Comparison of ENCODE assay signal across 8 mouse cellular contexts in genomic region chr7:45521728-45522184, GRCm38 (mm10). TPM values are rescaled to one million over a fixed set of nuclear protein-coding genes. Genes with fewer than 3 reads are reported as not detected.
DNase-seq lines count a peak whose midpoint lies in the region; ATAC-seq and TF ChIP-seq lines count a peak whose summit lies in the region.

No protein-coding gene starts in this region.

- WGBS in hindbrain, embryonic 11.5 days = under 1% methylated on average over 28 of the region's 28 CpGs
- under 1% methylated on average over 28 of the region's 28 CpGs for WGBS in lung, postnatal 0 days

- in situ Hi-C loops in ES-E14 (cut with MboI; ENCODE audit: low sequenced_read_pairs in 2 of 2, unreplicated experiment in 2 of 2) = no loop called here

- ATAC-seq in hindbrain, embryonic 11.5 days (ENCODE audit: low FRiP score) = peak; percentile 73
- peak; percentile 52 for ATAC-seq in lung, postnatal 0 days

- peak; percentile 49 for TF ChIP-seq CTCF in lung, postnatal 0 days (IDR thresholded peaks at IDR 0.05)

- H3K9ac ChIP-seq in ES-E14 (ENCODE audit: insufficient read depth, low read depth, low read length, poor library complexity, severe bottlenecking) = peak overlapping the region; percentile 79
- peak overlapping the region; percentile 60 for H3K9ac ChIP-seq in hindbrain, embryonic 11.5 days (ENCODE audit: low read depth, low read length)
- 0 out of 2 replicates have a peak overlapping the region, but pooled peaks have one; percentile 41 for H3K9ac ChIP-seq in lung, postnatal 0 days (replicated peaks; ENCODE audit: low read depth)

- H3K36me3 ChIP-seq in ES-E14 (ENCODE audit: control insufficient read depth, insufficient read depth, low read length, poor library complexity, severe bottlenecking) = peaks cover 20% of the 10 kb centered on the region
- H3K36me3 ChIP-seq in hindbrain, embryonic 11.5 days (ENCODE audit: control insufficient read depth, insufficient read depth, low read length) = no peaks in the 10 kb centered on the region
- peaks cover 5% of the 10 kb centered on the region; the same call in 1 of the 2 replicates for H3K36me3 ChIP-seq in lung, postnatal 0 days (ENCODE audit: insufficient read depth, low read length)

- peaks cover 2 to 29% of the 10 kb centered on the region in 2 experiments; a peak in 2 of 4 replicates for H3K4me1 ChIP-seq in ES-E14 (ENCODE audit: control insufficient read depth in 2 of 2, insufficient read depth in 2 of 2, low read length in 2 of 2, poor library complexity in 1 of 2)
- no peaks in the 10 kb centered on the region; the same call in 1 of the 2 replicates for H3K4me1 ChIP-seq in hindbrain, embryonic 11.5 days (replicated peaks; ENCODE audit: control insufficient read depth, insufficient read depth, low read length)
- peaks cover 9% of the 10 kb centered on the region for H3K4me1 ChIP-seq in lung, postnatal 0 days (ENCODE audit: insufficient read depth, low read depth, low read length)

- H3K27me3 ChIP-seq in hindbrain, embryonic 11.5 days (ENCODE audit: control insufficient read depth, insufficient read depth, low read length) = no peaks in the 10 kb centered on the region
- no peaks in the 10 kb centered on the region for H3K27me3 ChIP-seq in lung, postnatal 0 days (replicated peaks; ENCODE audit: insufficient read depth, low read length)

- H3K27ac ChIP-seq in ES-E14 (ENCODE audit: insufficient read depth, low read depth, low read length, poor library complexity, severe bottlenecking) = no peak overlapping the region; the same call in 1 of the 2 replicates
- H3K27ac ChIP-seq in hindbrain, embryonic 11.5 days (ENCODE audit: low read depth, low read length) = peak overlapping the region; percentile 54
- peak overlapping the region; percentile 79 for H3K27ac ChIP-seq in lung, postnatal 0 days (ENCODE audit: low read length)

- H3K9me3 ChIP-seq in ES-E14 (ENCODE audit: control insufficient read depth, insufficient read depth, low read depth, low read length) = no peaks in the 10 kb centered on the region
- no peaks in the 10 kb centered on the region for H3K9me3 ChIP-seq in hindbrain, embryonic 11.5 days (ENCODE audit: control insufficient read depth, low read length)
- H3K9me3 ChIP-seq in lung, postnatal 0 days (ENCODE audit: low read length) = no peaks in the 10 kb centered on the region

- TF ChIP-seq EP300 in lung, postnatal 0 days (IDR thresholded peaks at IDR 0.05) = no peak

- H3K4me2 ChIP-seq in hindbrain, embryonic 11.5 days (replicated peaks; ENCODE audit: low read depth, low read length) = peak overlapping the region; percentile 41; the same call in 1 of the 2 replicates
- H3K4me2 ChIP-seq in lung, postnatal 0 days (replicated peaks; ENCODE audit: low read depth, low read length) = peak overlapping the region; percentile 55

- no peak for DNase-seq in ES-E14 (ENCODE audit: low read depth, low spot score)
- DNase-seq in cerebellum, adult 18-20 months = peak; percentile 85 to 89
- DNase-seq in frontal cortex, adult 2 months (ENCODE audit: extremely low spot score in 1 of 2, low spot score in 1 of 2) = peak; percentile 90 to 93
- peak; percentile 92 for DNase-seq in hindbrain, embryonic 11.5 days (ENCODE audit: low spot score)
- DNase-seq in layer of hippocampus, postnatal 10 days (ENCODE audit: low spot score in 2 of 2) = peak; percentile 82 to 88
- DNase-seq in lung, postnatal 0 days (ENCODE audit: low spot score) = peak; percentile 93
- DNase-seq in ovary, postnatal 10 days (ENCODE audit: low spot score) = peak; percentile 54
- DNase-seq in thymus, postnatal 0 days (ENCODE audit: low spot score) = peak; percentile 94

- H3K4me3 ChIP-seq in ES-E14 (ENCODE audit: insufficient read depth in 1 of 2, low read depth in 1 of 2, low read length in 2 of 2, poor library complexity in 1 of 2, severe bottlenecking in 1 of 2) = peak overlapping the region; percentile 69 to 82
- peak overlapping the region; percentile 44 for H3K4me3 ChIP-seq in hindbrain, embryonic 11.5 days (ENCODE audit: low read depth, low read length)
- H3K4me3 ChIP-seq in lung, postnatal 0 days (ENCODE audit: low read depth, low read length) = peak overlapping the region; percentile 49

TF ChIP-seq in ES-E14, 5 proteins besides CTCF, POLR2A, EP300 and RAD21:
- no peak for TF ChIP-seq ZC3H11A (IDR thresholded peaks at IDR 0.05; ENCODE audit: borderline replicate concordance, low read depth, low read length)
- TF ChIP-seq ZNF384 (IDR thresholded peaks at IDR 0.05; ENCODE audit: low read depth, low read length) = no peak
- TF ChIP-seq CHD2 (IDR thresholded peaks at IDR 0.05; ENCODE audit: low read depth, low read length) = peak; percentile 70; the same call in 1 of the 2 replicates
- no peak for TF ChIP-seq MAFK (IDR thresholded peaks at IDR 0.05; ENCODE audit: insufficient read depth, low read depth, low read length)
- TF ChIP-seq HCFC1 (IDR thresholded peaks at IDR 0.05; ENCODE audit: borderline replicate concordance, insufficient read depth, low read length) = peak; percentile 94
TF ChIP-seq in ES-E14: peak in this region for 2.

RNA-seq across cellular contexts. Expression of gene Ppp1r15a, which starts 4.3 kb away (rescaled TPM):
- total RNA-seq in ES-E14 (2012; rRNA removed) = 31.4 and 37.9 TPM in 2 replicates
- 19.9 and 20.3 TPM in 2 replicates for polyA plus RNA-seq in frontal cortex, adult 2 months (2012; rRNA removed)
- polyA plus RNA-seq in hindbrain, embryonic 11.5 days (2014; fragmentation: Nextera tagmentation; extraction: Ambion mirVana) = 15.1 and 15.7 TPM in 2 replicates
- 10 to 100 TPM; 23.6 to 29.3 TPM for total RNA-seq in layer of hippocampus, postnatal 10 days (2021)
- 36.6 and 39.1 TPM in 2 replicates for polyA plus RNA-seq in lung, postnatal 0 days (2015; fragmentation: Nextera tagmentation; extraction: Ambion mirVana)
- 16.2 and 17.2 TPM in 2 replicates for polyA plus RNA-seq in thymus, postnatal 0 days (2015; fragmentation: Nextera tagmentation; extraction: Ambion mirVana)

RNA-seq across cellular contexts. Expression of gene Plekha4, which starts 4.4 kb away (rescaled TPM):
- total RNA-seq in ES-E14 (2012; rRNA removed) = 17.8 and 20.2 TPM in 2 replicates
- polyA plus RNA-seq in frontal cortex, adult 2 months (2012; rRNA removed) = 5.4 and 8.5 TPM in 2 replicates
- 2.1 and 2.3 TPM in 2 replicates for polyA plus RNA-seq in hindbrain, embryonic 11.5 days (2014; fragmentation: Nextera tagmentation; extraction: Ambion mirVana)
- total RNA-seq in layer of hippocampus, postnatal 10 days (2021) = under 1 TPM; 0.80 to 0.94 TPM
- 2.0 and 2.1 TPM in 2 replicates for polyA plus RNA-seq in lung, postnatal 0 days (2015; fragmentation: Nextera tagmentation; extraction: Ambion mirVana)
- 3.3 and 4.6 TPM in 2 replicates for polyA plus RNA-seq in thymus, postnatal 0 days (2015; fragmentation: Nextera tagmentation; extraction: Ambion mirVana)

RNA-seq across cellular contexts. Expression of gene Nucb1, which starts 11.6 kb away (rescaled TPM):
- 131 and 178 TPM in 2 replicates for total RNA-seq in ES-E14 (2012; rRNA removed)
- polyA plus RNA-seq in frontal cortex, adult 2 months (2012; rRNA removed) = 88.5 and 103 TPM in 2 replicates
- 88.6 and 92.7 TPM in 2 replicates for polyA plus RNA-seq in hindbrain, embryonic 11.5 days (2014; fragmentation: Nextera tagmentation; extraction: Ambion mirVana)
- total RNA-seq in layer of hippocampus, postnatal 10 days (2021) = 100 to 1,000 TPM; 107 to 117 TPM
- 203 and 213 TPM in 2 replicates for polyA plus RNA-seq in lung, postnatal 0 days (2015; fragmentation: Nextera tagmentation; extraction: Ambion mirVana)
- polyA plus RNA-seq in thymus, postnatal 0 days (2015; fragmentation: Nextera tagmentation; extraction: Ambion mirVana) = 110 and 111 TPM in 2 replicates

RNA-seq across cellular contexts. Expression of gene Hsd17b14, which starts 32.9 kb away (rescaled TPM):
- 32.5 and 33.0 TPM in 2 replicates for total RNA-seq in ES-E14 (2012; rRNA removed)
- polyA plus RNA-seq in frontal cortex, adult 2 months (2012; rRNA removed) = 0.34 and 0.53 TPM in 2 replicates
- 0.45 and 0.46 TPM in 2 replicates for polyA plus RNA-seq in hindbrain, embryonic 11.5 days (2014; fragmentation: Nextera tagmentation; extraction: Ambion mirVana)
- not detected for total RNA-seq in layer of hippocampus, postnatal 10 days (2021)
- polyA plus RNA-seq in lung, postnatal 0 days (2015; fragmentation: Nextera tagmentation; extraction: Ambion mirVana) = 0.95 and 1.4 TPM in 2 replicates
- polyA plus RNA-seq in thymus, postnatal 0 days (2015; fragmentation: Nextera tagmentation; extraction: Ambion mirVana) = 1.1 and 1.2 TPM in 2 replicates

RNA-seq across cellular contexts. Expression of gene Dhdh, which starts 33.2 kb away (rescaled TPM):
- 3.6 and 5.3 TPM in 2 replicates for total RNA-seq in ES-E14 (2012; rRNA removed)
- polyA plus RNA-seq in frontal cortex, adult 2 months (2012; rRNA removed) = 8.0 and 8.8 TPM in 2 replicates
- polyA plus RNA-seq in hindbrain, embryonic 11.5 days (2014; fragmentation: Nextera tagmentation; extraction: Ambion mirVana) = 2.9 and 4.1 TPM in 2 replicates
- 1 to 10 TPM; 2.0 to 2.6 TPM for total RNA-seq in layer of hippocampus, postnatal 10 days (2021)
- polyA plus RNA-seq in lung, postnatal 0 days (2015; fragmentation: Nextera tagmentation; extraction: Ambion mirVana) = 3.5 and 4.5 TPM in 2 replicates
- 1.1 and 1.5 TPM in 2 replicates for polyA plus RNA-seq in thymus, postnatal 0 days (2015; fragmentation: Nextera tagmentation; extraction: Ambion mirVana)
